Mouse (Mus musculus): ENCODE data around the gene Hoxa3. TPM values are rescaled to one million over a fixed set of nuclear protein-coding genes. Genes with fewer than 3 reads are reported as not detected.

The Hoxa3 gene
- polyA plus RNA-seq, 1 experiment from 2014 or later = 0.32 TPM

DNA sequence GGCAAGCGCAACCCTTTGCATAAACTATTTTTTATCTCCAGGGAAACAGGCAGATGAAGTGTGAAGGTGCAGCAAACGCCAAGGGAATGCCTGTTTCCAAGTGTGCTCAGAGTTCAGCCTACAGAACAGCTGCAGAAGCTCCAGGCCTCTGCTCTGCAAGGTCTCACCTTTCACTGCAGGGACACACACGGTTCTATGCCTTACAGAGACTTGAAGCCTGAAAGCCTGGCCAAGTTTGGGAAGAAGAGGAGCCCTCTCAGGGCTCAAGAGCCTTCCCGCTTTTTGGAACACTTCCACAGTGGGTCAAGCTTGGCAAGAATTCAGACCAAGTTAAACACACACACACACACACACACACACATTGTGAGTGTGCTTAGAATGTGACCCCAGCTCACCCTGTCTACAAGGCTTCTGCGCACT lies 24.0 kb downstream of the Hoxa3 start:
- ATAC-seq (ENCODE audit: low FRiP score) = no peak
- Histone ChIP-seq H3K9me3 (no peaks in the 10 kb centered on the region), H3K4me2 (no peak overlapping the region), H3K36me3 (replicated peaks) (no peaks in the 10 kb centered on the region), H3K27ac (no peak overlapping the region), H3K27me3 (peaks cover 99% of the 10 kb centered on the region), H3K9ac (no peak overlapping the region), H3K4me1 (peaks cover 11% of the 10 kb centered on the region), H3K4me3 (replicated peaks) (no peak overlapping the region)
- WGBS = 9% methylated on average over 5 of the region's 5 CpGs

DNA sequence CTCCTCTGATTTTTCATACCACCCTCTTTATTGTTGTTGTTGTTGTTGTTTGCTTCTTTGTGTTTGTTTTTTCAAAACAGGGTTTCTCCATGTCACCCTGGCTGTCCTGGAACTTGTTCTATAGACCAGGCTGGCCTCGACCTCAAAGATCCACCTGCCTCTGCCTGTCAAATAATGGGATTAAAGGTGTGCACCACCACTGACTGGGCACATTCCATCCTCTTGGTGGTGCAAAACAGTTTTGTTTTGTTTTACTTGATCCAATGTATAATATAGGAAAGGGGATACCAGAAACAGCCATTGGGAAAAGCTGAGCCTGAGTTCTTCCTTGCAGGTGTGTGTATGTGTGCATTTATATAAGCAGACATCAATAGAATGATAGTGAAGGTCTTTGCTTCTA lies 26.6 kb downstream of the Hoxa3 start:
- Histone ChIP-seq H3K27me3 (peaks cover 100% of the 10 kb centered on the region), H3K4me2 (no peak overlapping the region), H3K27ac (no peak overlapping the region), H3K36me3 (replicated peaks) (no peaks in the 10 kb centered on the region), H3K9ac (no peak overlapping the region), H3K9me3 (no peaks in the 10 kb centered on the region), H3K4me1 (peaks cover 6% of the 10 kb centered on the region), H3K4me3 (replicated peaks) (no peak overlapping the region)
- ATAC-seq (ENCODE audit: low FRiP score) = no peak
- 0% methylated on average over 1 of the region's 1 CpGs for WGBS

DNA sequence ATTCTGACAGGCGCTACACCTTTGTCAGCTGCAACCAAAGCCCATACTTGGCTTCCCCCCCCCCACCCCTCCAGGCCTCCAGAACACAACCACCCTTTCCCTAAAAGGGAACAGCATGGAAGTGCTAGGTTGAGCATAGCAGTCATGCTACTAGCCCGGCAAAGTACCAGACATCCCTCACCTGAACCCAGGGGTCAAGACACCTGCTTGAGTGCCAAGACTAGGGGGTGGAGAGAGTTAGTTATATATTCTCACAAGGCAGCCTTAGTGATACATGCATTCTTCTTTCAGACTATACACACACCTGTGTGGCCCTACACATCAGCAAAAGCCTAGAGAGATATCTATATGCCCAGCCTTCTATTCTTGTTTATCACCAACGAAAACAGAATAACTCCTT lies 27.3 kb downstream of the Hoxa3 start:
- WGBS = 13% methylated on average over 3 of the region's 3 CpGs
- no peak overlapping the region for H3K4me3 ChIP-seq (replicated peaks)
- H3K36me3 ChIP-seq (replicated peaks) = no peaks in the 10 kb centered on the region
- H3K9me3 ChIP-seq = no peaks in the 10 kb centered on the region
- H3K27ac ChIP-seq = no peak overlapping the region
- no peaks in the 10 kb centered on the region for H3K4me1 ChIP-seq
- peaks cover 100% of the 10 kb centered on the region for H3K27me3 ChIP-seq
- ATAC-seq (ENCODE audit: low FRiP score) = no peak
- no peak overlapping the region for H3K9ac ChIP-seq
- no peak overlapping the region for H3K4me2 ChIP-seq

DNA sequence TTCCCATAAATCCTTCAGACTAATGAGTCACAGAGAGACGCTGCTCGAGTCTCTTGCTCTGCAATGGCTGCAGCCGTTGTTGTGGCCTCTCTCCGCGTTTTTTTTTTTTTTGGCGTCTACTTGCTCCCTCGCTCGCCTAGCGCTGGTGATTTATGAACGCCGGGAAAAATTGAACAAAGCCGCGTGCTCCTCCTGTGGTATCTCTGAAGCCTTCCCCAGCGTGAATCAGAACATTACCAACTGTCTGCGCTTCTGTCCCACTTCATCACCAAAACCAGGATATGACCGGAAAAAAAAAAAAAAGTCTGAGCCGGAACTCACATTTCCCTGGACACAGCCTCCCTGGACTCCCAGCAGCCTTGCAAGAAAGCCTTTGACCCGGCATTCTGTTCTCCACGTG lies 27.9 kb downstream of the Hoxa3 start:
- Histone ChIP-seq H3K36me3 (replicated peaks) (no peaks in the 10 kb centered on the region), H3K27me3 (peaks cover 100% of the 10 kb centered on the region), H3K27ac (no peak overlapping the region), H3K4me1 (no peaks in the 10 kb centered on the region), H3K4me3 (replicated peaks) (no peak overlapping the region), H3K9ac (no peak overlapping the region), H3K9me3 (no peaks in the 10 kb centered on the region), H3K4me2 (no peak overlapping the region)
- no peak for ATAC-seq (ENCODE audit: low FRiP score)
- WGBS = 2% methylated on average over 19 of the region's 19 CpGs

DNA sequence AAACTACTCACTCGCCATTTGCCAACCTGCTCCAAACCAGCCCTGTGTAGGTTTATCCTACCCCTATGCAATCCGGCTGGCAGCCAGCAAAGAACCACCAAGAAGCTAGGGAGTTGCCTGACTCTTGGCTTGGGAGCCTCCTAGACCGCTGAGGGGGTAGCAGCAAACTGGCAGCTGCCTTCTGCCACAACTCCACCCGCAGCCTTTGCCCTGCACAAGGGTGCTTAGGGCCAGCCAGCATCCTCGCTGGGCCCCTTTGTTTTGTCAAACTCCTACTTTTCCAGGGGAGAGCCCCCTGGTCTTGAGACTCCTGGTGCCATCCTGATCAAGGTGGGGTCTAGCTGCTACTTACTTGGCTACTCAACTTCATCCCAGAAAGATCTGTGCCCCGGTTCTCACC lies 28.5 kb downstream of the Hoxa3 start:
- no peak for ATAC-seq (ENCODE audit: low FRiP score)
- no peaks in the 10 kb centered on the region for H3K4me1 ChIP-seq
- no peaks in the 10 kb centered on the region for H3K36me3 ChIP-seq (replicated peaks)
- WGBS = 4% methylated on average over 6 of the region's 6 CpGs
- peaks cover 100% of the 10 kb centered on the region for H3K27me3 ChIP-seq
- H3K9ac ChIP-seq = no peak overlapping the region
- H3K27ac ChIP-seq = no peak overlapping the region
- H3K4me2 ChIP-seq = no peak overlapping the region
- no peaks in the 10 kb centered on the region for H3K9me3 ChIP-seq
- no peak overlapping the region for H3K4me3 ChIP-seq (replicated peaks)

DNA sequence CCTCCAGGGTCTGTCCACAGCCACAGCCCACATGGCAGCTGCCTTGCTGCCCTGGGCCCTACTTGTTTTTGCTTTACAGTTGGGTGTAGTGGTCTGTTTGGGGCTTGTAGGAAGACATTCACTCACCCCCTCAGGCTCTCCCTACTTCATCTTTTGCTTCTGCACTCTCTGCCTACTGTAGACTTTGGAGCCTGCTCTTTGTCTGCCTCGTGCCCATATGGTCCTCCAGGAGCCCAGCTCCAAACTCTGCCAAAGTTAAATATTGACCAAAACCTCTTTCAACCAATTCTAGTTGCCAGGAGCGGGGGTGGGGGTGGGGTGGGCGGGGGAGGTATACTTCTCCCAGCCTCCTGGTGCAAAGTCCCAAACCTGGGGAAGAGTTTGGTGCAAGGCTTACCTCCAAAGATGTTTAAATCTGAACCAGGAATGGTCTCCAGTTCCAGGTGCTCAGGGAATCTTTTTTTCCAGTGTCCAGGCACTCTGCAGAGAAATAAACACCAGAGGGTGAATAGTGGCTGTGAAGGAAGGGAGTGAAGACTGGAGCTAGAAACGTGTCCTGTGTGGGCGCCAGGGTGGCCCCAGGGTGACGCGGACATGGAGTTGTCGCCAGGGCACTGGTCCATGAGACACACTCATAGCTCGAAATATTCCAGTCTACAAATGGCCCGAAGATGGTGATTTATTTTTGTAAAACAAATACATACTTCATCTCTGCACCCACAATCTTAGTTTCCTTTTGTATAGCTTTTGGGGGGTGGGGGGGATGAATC lies 29.6 kb downstream of the Hoxa3 start:
- Histone ChIP-seq H3K4me3 (replicated peaks) (no peak overlapping the region), H3K9me3 (no peaks in the 10 kb centered on the region), H3K4me2 (no peak overlapping the region), H3K36me3 (replicated peaks) (no peaks in the 10 kb centered on the region), H3K9ac (no peak overlapping the region), H3K4me1 (no peaks in the 10 kb centered on the region), H3K27me3 (peaks cover 100% of the 10 kb centered on the region), H3K27ac (no peak overlapping the region)
- 8% methylated on average over 10 of the region's 10 CpGs for WGBS
- no peak for ATAC-seq (ENCODE audit: low FRiP score)

DNA sequence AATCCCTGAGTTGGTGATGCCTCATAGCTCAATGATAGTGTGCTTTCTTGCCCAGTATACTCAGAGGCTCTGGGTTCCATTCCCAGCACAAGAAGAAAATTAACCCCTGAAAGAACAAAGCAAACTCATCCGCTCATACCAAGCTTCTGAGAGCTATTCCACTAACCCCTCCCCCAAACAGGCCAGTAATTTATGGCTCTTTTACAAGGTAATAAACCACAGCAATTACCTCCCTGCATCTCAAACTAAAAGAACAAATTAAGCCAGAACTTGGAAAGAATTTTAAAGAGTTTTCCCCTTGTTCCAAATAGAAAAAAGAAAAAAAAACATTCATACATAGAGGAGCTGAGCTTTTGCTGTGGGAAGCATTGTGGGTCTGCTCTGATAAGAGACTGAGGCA lies 30.3 kb downstream of the Hoxa3 start:
- no peak overlapping the region for H3K27ac ChIP-seq
- no peak overlapping the region for H3K4me2 ChIP-seq
- H3K9ac ChIP-seq = no peak overlapping the region
- H3K9me3 ChIP-seq = no peaks in the 10 kb centered on the region
- no peak overlapping the region for H3K4me3 ChIP-seq (replicated peaks)
- H3K27me3 ChIP-seq = peaks cover 100% of the 10 kb centered on the region
- H3K4me1 ChIP-seq = no peaks in the 10 kb centered on the region
- no peak for ATAC-seq (ENCODE audit: low FRiP score)
- H3K36me3 ChIP-seq (replicated peaks) = no peaks in the 10 kb centered on the region
- 4% methylated on average over 1 of the region's 1 CpGs for WGBS

DNA sequence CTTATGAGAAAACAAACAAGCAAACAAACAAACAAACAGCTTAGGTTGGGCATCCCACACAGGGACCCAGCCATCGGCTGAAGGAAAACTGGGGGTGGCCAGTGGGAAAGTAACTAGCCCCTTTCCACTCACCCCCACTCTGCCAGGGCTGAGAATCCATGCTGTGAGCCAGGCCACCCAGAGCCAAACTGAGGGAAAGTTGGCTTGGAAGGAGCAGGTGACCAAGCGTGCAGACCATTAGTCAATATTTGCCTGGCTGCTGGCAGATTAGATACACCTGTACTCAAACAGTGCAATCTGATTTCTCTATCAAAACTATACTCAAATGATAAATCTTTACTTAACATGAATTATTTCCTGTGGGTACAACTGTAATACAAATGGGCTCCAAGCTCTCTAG lies 31.1 kb downstream of the Hoxa3 start:
- WGBS = 10% methylated on average over 2 of the region's 2 CpGs
- Histone ChIP-seq H3K4me3 (replicated peaks) (no peak overlapping the region), H3K9ac (no peak overlapping the region), H3K4me2 (no peak overlapping the region), H3K27ac (no peak overlapping the region), H3K9me3 (no peaks in the 10 kb centered on the region), H3K27me3 (peaks cover 100% of the 10 kb centered on the region), H3K36me3 (replicated peaks) (no peaks in the 10 kb centered on the region), H3K4me1 (no peaks in the 10 kb centered on the region)
- no peak for ATAC-seq (ENCODE audit: low FRiP score)

DNA sequence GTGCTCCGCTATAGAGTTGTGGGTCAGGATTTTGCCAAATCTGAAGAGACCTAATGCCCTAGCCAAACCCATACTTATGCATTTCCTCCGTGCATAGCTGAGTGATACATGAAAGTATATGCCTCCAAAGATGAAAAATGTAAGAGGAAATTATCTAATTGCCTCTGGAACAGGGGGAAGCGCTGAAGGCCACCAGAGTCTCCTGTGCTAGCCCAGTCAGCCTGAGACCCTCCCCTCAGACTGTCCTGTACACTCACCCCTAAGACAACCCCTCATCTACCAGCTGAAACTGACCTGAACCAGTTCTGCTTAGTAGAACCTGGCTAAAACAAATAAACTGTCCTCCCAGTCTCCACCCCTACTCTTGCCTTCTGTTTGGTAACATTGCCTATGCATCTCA lies 32.4 kb downstream of the Hoxa3 start:
- no peak overlapping the region for H3K27ac ChIP-seq
- H3K27me3 ChIP-seq = peaks cover 100% of the 10 kb centered on the region
- no peaks in the 10 kb centered on the region for H3K9me3 ChIP-seq
- H3K4me3 ChIP-seq (replicated peaks) = no peak overlapping the region
- ATAC-seq (ENCODE audit: low FRiP score) = no peak
- H3K9ac ChIP-seq = no peak overlapping the region
- no peaks in the 10 kb centered on the region for H3K36me3 ChIP-seq (replicated peaks)
- 2% methylated on average over 3 of the region's 3 CpGs for WGBS
- peaks cover 3% of the 10 kb centered on the region for H3K4me1 ChIP-seq
- no peak overlapping the region for H3K4me2 ChIP-seq

DNA sequence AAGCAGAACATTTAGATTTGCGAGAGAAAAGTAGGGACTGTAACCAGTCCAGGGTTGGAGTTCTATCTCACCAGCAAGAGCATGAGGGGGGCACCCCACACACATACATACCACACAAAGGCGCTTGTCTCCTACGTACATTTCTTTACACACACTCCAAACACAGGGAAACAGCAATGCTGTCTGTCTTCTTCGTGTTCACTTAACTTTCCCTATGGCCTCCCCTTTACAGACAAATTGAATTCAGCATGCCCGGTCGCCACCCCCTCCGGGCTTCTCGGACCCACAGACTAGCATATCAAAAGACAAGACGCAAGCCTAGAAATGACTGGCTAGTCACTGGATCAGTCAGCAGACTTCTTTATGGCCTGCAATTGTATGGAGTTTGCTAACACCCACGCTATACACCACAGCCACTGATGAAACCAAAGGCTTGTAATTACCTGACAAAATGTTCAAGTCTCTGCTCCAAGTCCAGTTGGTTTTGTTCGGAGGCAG lies 32.9 kb downstream of the Hoxa3 start:
- no peaks in the 10 kb centered on the region for H3K9me3 ChIP-seq
- peaks cover 6% of the 10 kb centered on the region for H3K4me1 ChIP-seq
- peaks cover 100% of the 10 kb centered on the region for H3K27me3 ChIP-seq
- under 1% methylated on average over 11 of the region's 11 CpGs for WGBS
- H3K27ac ChIP-seq = no peak overlapping the region
- H3K9ac ChIP-seq = no peak overlapping the region
- no peaks in the 10 kb centered on the region for H3K36me3 ChIP-seq (replicated peaks)
- H3K4me3 ChIP-seq (replicated peaks) = no peak overlapping the region
- no peak for ATAC-seq (ENCODE audit: low FRiP score)
- no peak overlapping the region for H3K4me2 ChIP-seq

DNA sequence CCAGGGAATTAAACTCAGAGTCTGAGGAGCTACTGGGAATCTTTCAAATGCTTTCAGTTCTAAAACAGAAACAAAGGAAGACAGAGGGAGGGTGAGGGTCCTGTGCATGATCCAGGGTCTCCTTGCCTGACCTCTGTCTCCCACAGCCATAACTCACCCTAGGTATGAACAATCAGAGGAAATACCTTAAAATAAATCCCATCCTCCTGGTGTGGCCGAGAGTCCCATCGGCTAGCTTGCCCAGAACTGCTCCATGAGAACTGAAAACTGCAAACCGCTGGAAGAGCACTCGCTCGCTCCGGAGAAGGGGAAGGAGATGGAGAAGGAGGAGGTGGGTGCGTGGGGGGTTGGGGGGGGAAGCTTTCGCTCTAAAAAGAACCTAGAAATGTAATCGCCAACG lies 33.4 kb downstream of the Hoxa3 start:
- Histone ChIP-seq H3K9me3 (no peaks in the 10 kb centered on the region), H3K36me3 (replicated peaks) (no peaks in the 10 kb centered on the region), H3K4me1 (peaks cover 6% of the 10 kb centered on the region), H3K27ac (no peak overlapping the region), H3K4me2 (no peak overlapping the region), H3K9ac (no peak overlapping the region), H3K4me3 (replicated peaks) (no peak overlapping the region), H3K27me3 (peaks cover 100% of the 10 kb centered on the region)
- ATAC-seq (ENCODE audit: low FRiP score) = no peak
- WGBS = 2% methylated on average over 10 of the region's 10 CpGs

DNA sequence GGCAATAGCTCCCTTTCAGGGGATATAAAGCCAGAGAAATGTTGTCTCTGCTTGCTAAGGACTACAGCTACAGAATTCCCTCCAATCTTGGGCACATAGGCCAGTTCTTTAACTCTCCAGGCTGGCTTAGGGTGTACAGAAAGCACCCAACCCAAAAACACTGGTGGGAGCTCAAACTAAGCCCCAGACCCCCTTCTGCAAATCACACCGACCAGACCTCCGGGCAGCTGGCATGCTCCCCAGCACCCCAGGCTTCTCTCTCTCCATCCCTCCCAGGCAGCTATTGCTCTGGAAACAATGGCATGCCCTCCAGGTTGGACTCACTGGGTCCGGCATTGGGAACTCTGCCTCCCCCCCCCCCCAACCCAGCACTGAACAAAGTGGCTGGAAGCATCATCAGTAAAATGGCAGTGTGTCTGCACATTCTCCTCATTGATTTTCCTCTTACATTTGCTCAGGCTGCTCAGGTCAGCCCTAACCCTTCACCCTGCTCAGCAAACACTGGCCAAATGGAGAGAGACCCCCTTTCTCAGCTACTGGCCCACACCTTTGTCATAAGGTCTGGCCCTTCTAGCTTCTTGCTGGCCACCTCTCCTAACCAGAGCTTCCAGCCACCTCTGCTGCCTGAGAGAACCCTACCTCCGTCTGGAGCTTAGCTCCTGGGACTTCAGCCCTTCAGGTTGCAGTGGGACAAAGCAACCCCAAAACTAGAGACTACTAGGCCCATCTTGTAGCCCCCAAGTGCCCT lies 34.0 kb downstream of the Hoxa3 start:
- Histone ChIP-seq H3K36me3 (replicated peaks) (no peaks in the 10 kb centered on the region), H3K9ac (no peak overlapping the region), H3K27ac (no peak overlapping the region), H3K4me2 (no peak overlapping the region), H3K4me3 (replicated peaks) (no peak overlapping the region), H3K9me3 (no peaks in the 10 kb centered on the region), H3K27me3 (peaks cover 98% of the 10 kb centered on the region), H3K4me1 (peaks cover 6% of the 10 kb centered on the region)
- no peak for ATAC-seq (ENCODE audit: low FRiP score)
- WGBS = 0% methylated on average over 4 of the region's 4 CpGs

DNA sequence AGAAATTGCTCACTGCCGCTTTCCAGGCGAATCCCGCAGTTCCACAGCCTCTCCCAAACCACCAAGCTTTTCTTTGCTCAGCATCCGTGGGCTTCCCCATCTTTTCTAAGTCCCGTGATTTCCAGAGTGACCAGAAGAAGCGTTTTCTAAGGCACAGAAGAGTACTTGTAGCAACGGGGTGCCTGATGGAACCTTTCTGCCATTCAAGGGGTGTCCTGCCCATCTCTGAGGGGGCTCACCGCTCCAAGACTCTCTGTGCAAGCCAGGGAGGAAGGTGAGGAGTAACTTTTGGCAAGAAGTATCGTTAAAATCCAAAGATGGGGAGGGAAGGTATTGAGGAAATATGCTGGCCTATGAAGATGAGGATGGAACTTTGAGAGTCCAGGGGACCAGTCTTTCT lies 35.3 kb downstream of the Hoxa3 start:
- Histone ChIP-seq H3K9ac (no peak overlapping the region), H3K4me3 (replicated peaks) (no peak overlapping the region), H3K4me1 (peaks cover 6% of the 10 kb centered on the region), H3K36me3 (replicated peaks) (no peaks in the 10 kb centered on the region), H3K4me2 (no peak overlapping the region), H3K27me3 (peaks cover 97% of the 10 kb centered on the region), H3K27ac (no peak overlapping the region), H3K9me3 (no peaks in the 10 kb centered on the region)
- ATAC-seq (ENCODE audit: low FRiP score) = no peak
- 2% methylated on average over 9 of the region's 9 CpGs for WGBS

Measured in forebrain, embryonic 12.5 days (tissue).